Mouse (Mus musculus) megakaryocyte progenitor cell, adult 5-6 weeks (primary cell): Measurements from ENCODE around the gene Gimap9. TPM values are rescaled to one million over a fixed set of nuclear protein-coding genes. Genes with fewer than 3 reads are reported as not detected.

Experiments used
- ATAC-seq: replicated peaks from 2 replicates; pipeline ENCODE4 v1.8.0; 2016; ENCODE audit warnings: mild to moderate bottlenecking, moderate TSS enrichment, inconsistent platforms; ENCODE audit not compliant: poor library complexity
- total RNA-seq, 2 experiments: library from RNA; stranded (forward) in 1 of 2; stranded (reverse) in 1 of 2; fragments of 157-497, 149-512 nt in 1 of 2; fragments of 200-1000 nt in 1 of 2; gene quantifications; 2 replicates each; pipeline versions ENCODE4 v1.2.3 to v1.2.4; 2015 to 2017

Gene Gimap9
- total RNA-seq, 2 experiments from 2014 or later: 14.5 to 17.2 TPM

DNA sequence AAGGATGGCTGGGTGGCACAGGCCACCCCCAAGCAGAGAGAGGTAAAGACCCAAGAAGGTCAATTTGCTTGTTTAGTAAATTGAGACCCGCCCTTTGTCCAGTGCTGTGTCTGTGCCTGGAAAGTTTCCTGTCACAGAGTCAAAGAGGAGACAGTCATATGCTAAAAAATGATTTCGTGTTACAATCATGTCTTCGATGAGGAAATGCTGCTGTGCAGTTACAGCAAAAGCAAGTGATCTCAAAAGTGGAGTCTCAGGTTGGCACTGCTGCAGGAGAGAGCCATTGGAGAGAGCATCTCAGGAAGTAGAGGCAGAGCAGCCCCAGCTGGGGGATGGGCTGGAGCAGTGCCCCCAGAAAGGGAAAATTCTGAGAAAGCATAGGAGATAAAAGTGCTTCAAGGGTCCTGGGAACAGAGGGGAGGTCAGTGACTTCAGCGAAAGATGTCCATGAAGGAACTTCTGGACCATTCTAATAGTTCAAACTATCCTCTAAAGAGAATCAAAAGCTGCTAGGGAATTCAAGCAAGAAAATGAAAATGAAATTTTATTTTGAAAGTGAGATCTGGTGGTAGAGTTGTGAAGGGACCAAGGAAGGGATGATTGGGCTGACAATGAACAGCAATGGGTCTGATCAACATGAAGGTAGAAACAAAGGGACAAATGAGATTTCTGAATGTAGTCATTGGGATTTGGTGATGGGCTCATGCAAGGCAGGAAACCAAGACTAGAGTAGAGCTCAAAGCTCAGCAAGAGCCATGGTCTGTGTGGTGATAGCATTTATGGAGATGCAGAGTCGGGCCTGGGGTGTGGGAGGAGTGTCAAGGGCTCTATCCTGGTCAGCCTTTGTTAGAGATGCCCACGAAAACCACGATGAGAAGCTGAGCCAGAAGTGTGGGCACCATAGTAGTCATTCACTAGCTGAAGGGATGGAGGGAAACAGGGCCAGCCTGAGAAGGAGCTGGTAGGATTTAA is 10.1 kb downstream of the Gimap9 start:
- no peak for ATAC-seq

DNA sequence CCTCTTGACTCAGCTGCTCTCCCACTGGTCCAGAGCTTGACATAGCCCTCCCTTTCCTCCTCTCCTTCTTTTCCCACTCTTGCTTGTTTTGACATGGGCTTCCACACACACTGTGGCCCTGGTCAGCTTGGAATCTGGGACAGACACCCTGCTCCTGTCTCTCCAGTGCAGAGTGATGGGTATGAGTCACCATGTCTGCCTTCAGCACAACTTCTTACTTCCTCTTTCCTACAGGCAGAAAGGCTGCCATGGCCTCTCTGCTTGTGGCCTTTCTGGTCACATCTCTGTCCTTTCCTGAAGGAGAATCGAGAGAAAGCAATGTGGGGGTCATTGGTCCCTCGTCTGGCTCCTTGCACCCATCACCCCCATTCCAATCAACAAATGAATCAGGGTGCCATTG is 11.1 kb downstream of the Gimap9 start:
- peak; percentile 95 for ATAC-seq

DNA sequence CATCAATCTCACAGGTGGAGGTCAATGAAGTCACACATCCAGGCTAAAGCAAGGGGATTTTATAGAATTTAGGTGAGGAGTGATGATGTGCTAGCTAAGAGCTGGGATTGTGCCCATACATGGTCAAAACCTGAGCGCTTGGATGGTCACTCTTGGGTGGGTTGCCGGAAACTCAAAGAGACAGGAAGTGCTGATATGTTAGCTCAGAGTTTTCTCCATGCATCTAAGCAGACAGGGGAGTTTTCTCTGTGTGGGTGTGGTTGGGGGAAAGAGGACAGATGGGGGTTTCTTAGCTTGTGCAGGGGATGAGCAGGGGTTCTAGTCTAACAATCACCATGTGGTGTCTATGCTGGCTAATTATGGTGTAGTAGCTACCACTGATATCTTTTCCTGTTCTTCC is 13.4 kb downstream of the Gimap9 start:
- no peak for ATAC-seq

DNA sequence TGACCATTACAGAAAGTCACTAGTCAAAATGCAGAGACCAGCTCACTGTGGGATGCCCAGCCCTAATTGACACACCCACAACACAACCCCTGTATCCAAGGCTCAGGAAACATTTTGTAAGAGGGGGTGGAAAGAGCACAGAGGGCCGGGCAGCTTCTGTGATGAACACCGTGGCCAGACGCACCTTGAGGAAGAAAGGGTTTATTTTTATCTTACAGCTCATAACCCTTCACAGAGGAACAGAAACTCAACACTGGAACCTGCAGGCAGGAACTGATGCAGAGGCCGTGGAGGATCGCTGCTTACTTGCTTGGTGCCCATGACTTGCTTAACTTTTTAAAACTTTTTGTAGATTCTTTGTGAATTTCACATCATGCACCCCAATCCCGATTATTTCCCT is 17.0 kb downstream of the Gimap9 start:
- ATAC-seq: no peak

DNA sequence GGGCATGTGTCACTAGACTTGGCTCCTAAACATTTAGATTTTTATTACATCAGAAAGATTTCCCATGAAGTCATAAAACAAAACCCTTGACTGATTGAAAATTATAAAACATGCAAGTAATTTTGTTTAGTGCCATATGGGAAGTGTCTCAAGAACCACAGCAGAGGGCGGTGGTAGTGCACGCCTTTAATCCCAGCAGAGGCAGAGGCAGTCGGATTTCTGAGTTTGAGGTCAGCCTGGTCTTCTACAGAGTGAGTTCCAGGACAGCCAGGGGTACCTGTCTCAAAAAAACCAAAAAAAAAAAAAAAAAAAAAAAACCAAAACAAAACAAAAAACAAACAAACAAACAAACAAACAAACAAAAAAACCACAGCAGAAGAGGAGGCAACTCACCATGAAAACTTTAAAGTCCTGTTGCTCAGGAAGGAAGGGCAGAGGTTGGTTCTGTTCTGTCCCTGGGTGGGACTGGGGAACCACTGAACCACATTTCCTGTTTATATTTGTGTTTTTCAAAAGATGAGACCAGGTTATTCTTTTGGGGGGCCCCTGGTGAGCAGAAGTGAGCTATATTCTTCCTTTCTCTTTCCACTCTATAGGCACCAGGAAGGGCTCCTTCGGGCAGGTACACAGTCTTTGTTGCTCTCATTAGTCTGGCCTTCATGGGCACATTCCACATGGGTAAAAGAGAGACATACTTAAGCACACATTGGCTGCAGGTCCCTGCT is 21.1 kb downstream of the Gimap9 start:
- ATAC-seq: no peak

DNA sequence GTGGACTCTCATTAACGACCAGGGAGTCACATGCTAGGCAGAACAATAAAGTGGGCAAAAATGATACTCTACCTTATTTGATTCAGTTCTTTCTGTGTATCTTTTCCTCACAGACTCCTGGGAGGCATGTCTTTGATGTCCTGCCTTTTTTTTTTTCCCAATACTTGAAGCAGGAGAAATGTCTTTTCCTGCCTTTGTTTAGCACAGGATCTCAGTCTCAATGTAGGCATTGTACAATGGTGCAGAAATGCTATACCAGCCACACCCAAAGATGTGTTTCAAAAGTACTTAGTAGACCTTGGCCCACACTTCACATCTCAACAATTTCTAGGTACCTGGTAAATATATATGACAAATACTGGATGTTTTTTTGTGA is 21.6 kb downstream of the Gimap9 start:
- no peak for ATAC-seq

DNA sequence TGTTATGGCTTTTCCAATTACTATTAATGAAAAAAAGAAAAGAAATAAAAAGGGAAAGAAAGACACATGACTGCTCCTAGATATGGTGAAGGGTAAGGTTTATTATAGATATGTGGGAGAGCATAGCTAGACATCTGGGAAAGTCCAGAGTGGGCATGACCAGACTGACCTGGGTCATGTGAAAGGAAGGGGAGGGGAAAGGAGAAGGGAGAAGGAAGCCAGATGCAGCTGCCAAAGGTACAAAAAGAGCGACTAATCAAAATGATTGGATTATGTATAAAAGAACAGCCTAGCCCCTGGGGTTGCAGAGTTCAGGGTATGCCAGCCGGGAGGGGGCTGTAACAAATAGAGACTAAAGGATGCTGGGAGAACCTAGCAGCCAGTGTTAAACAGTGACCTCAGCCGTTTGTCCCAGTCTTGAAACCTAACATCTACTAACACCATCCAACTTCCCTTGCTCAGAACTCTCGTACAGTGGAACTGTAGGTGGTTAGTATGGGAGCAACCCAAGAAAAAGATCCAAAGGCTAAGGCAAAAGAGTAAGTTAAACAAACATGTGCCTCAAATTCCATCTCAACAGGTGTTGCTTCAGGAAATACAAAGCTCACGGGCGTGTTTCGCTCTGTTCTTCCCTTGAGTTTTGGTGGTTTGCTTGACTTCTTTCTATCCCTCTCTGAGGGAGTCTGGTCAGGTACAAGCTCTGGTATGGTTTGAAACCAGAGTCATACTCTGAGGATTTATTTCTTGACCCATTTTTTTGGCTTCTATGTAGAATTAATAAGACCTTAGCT is 22.3 kb downstream of the Gimap9 start:
- ATAC-seq: no peak

DNA sequence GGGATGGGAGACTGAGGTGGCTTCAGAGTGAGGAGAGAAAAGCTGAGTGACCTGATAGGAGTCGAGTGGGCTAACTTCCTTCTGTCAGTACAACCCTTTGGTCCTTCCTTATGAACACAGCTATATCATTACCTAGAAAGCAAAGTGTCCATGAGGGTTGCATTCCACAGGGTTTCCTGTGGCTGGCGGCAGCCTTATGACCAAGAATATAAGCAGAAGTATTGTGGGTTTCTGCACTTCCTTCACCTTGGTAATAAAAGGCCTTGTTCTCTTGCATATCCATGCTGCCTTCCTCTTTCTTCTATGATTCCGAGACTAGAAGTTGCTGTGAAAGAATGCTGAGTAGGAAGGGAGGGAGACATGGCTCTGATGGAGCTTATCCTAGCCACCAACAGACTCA is 23.0 kb downstream of the Gimap9 start:
- ATAC-seq: peak; percentile 76

DNA sequence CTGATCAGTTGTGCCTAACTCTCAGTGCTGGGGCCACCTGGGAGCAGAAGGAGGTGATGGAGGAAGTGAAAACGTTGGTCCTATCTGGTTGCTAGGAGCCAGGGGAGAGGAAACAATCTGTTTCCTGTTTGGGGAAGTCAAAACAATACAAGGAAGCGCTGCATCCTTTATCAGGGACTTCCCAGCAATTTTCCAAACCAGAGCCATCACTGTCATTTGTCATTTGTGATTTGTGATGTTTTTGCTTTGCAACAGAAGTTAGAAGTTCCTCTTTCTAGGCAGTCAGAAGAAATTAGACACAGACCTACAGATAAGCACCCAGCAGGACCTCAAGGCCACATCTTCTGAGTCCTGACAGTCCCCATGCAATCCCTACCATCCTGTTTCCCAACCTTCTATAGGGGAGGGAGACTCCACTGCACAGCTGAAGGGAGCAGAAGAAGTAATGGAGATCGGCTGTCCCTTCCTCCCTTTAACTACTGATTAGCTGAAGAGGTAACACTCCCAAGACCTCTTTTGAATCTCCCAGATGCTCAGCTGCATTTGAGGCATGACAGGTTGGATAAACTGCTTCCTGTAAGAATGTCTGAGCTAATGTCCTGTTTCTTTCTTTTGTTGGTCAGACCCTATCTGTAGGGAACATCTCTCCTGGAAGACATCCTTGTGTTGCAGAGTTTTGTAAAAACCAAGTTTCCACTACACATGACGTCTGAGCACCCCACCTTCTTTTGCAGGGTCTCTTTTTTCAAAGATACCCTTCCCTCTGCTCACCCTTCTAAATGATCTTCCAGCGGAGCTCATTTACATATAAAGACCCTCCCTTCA is 24.5 kb downstream of the Gimap9 start:
- peak; percentile 63 for ATAC-seq

DNA sequence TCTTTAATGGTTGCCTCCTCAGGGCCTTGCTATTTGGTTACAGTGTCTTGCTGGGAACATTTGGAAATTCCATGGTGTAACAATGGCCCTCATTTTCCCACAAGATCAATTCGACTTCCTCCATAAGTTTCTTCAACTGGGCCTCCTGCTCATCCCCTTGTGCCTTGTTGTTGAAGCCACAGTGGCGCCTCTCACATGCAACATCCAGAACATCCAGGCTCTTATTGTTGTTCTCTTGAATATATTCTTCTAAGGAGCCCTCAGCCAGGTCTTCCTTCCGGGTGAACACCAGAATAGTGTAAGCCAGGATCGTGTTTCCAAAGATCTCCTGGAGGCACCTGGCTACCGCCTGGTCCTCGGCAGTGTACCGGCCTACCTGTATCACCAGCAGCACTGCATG is 26.2 kb downstream of the Gimap9 start:
- ATAC-seq: no peak

DNA sequence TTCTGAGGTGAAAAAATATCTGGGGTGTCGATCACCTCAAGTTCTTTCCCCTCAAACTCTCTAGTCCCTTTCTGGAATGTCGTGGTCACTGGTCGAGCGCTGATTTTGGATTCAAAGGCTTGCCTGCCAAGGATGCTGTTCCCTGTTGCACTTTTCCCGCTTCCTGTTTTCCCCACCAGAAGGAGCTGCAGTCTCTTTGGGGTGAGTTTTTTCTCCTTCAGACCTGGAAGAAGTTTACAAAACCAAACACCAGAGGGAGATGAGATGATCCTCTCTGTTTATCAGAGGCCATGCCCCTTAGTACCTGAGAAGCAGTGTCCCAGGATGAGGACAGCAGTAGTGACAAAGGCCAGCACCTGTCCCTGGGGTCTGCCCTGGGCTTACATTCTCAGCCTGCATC is 26.7 kb downstream of the Gimap9 start:
- no peak for ATAC-seq

DNA sequence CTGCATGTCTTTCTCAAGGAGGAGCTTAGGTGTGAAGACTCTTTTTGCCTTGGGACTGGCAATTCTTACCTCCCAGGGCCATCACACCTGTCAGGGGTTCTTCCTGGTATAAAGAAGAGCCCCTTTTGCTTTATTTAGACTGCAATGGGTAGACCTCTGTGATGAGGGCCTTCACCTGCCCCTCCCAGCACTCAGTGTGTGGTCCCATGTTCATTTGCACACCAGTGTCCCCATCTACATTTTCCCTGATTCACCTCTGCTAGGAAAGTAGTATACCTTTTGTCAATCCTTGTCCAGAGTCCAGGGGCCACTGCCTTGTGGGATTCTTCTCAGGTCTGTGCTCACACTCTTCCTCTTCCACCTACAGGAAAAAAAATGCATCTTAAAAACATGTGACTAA is 28.2 kb downstream of the Gimap9 start:
- no peak for ATAC-seq

DNA sequence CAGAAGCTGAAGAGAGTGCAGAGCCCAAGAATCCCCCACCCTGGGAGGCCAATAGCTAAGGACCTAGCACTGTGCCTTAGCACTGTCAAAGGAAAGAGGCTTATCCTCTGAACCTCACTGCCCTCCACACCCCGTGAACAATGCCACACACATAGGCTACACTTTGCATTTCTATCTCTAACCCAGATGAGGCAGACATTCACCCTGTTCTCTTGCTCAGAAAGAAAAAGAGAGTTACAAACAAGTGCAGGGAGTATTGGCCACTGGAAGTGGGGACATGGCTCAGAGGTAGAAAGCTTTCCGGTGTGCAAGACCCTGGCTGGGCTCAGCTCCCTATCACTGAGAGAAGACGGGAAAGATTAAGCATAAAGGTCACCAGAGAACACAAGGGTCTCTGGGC is 30.2 kb downstream of the Gimap9 start:
- ATAC-seq: no peak; the same call in 1 of the 2 replicates

DNA sequence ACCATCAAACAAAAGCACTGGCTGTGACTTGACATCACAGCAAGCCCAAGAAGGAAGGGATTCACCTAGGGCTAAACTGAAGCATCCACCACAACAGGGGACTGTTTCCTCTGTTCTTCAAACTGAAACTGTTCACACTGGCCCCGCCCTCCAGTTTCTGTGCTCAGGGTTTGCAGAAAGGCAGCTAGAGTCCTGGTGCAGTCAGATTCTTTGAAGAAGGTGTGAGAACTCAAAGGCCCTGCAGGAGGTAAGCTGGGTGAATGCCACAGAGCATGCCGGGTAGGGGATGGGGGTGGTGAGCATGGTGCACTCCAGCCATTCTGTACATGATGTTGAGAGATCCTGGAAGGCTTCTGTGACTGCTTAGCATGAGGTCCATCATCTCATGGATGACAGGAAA is 42.5 kb downstream of the Gimap9 start, which contains the start of the genes Gm28053 and Gimap7:
TSS of gene Gm28053 (plus strand) at position 153 of the 400 bp plus-strand sequence.
TSS of gene Gimap7 (plus strand) at position 167 of the 400 bp plus-strand sequence.
- peak; percentile 55 for ATAC-seq

DNA sequence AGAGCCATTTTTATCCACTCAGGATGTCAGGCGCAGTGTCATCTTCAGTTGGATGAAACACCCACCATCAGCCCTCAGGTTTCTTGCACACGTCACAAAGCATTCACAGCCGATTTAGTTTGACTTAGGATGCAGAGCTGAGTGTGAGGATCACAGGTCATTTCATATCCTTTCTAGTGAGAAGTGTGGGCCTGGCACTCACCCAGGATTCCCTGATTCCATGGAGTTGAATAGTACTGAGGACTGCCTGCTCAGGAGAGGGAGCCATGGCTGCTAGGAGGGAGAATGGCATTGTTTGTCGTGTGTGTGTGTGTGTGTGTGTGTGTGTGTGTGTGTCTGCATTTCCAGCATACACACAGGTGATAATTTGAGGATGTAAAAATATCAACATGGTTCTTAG is 44.4 kb downstream of the Gimap9 start:
- no peak for ATAC-seq

DNA sequence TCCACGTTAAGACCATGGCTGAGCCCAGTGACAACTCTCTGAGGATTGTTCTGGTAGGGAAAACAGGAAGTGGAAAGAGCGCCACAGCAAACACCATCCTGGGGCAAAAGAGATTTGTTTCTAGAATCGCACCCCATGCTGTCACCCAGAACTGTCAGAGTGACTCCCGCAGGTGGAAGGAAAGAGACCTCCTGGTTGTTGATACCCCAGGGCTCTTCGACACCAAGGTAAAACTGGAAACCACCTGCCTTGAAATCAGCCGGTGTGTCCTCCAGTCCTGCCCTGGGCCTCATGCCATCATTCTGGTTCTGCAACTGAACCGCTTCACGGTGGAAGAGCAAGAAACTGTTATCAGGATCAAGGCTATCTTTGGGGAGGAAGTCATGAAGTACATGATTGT is 47.5 kb downstream of the Gimap9 start:
- ATAC-seq: no peak

DNA sequence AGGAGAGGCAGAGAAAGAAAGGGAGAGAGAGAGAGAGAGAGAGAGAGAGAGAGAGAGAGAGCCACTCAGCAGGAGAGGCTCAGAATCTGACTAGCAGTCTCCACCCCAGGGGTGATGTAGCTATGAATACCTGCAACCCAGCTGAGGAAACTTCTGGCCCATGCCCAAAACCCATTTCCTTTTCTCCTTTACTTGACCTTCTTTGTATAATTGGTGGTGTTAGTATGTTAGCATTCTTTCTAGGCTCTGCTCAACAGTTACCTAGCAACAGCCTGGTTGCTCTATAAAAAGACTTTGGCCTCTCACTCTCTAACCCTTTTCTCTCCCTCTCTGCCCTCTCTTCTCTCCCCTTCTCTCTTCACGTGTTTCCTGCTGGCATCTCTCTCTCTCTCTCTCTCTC is 49.5 kb downstream of the Gimap9 start:
- no peak for ATAC-seq

DNA sequence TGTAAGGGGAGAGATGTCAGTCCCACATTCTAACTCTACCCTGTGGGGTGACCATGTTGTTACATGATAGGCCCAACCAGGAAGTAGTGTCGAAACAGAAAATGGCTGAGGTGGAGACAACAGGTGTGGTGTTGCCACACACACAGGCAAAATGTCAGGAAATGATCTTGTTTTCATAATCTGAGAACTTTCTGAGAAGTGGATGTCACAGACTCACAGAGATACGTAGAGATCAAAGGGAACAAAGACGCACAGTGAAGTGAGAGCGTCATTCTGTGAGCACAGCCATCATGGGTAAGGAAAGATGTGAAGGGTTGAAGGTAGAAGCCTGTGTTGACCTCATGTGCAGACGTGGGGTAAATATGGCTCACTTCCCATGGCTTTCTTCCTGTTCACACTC is 51.8 kb downstream of the Gimap9 start:
- no peak; the same call in 1 of the 2 replicates for ATAC-seq
